Mouse (Mus musculus) stomach, postnatal 0 days (tissue): Measurements from ENCODE around the gene Ppef2. TPM values are rescaled to one million over a fixed set of nuclear protein-coding genes. Genes with fewer than 3 reads are reported as not detected.
A peak's percentile ranks its signal among the peaks of the same experiment; 100 is the strongest.

Source experiments
- ATAC-seq: fragments of 200-750 bp; cut with Nextera tagmentation; 2 replicates; pipeline ENCODE4 v1.8.0; 2017; ENCODE audit not compliant: low FRiP score, low TSS enrichment
- DNase-seq: peaks from one replicate; pipeline ENCODE4 v3.0.0-alpha.2; 2016; ENCODE audit warnings: low spot score
- H3K27ac ChIP-seq: fragments of 300-500 bp; sonication (generic); replicated peaks from 2 replicates; pipeline ENCODE4 v1.5.1; 2014; ENCODE audit warnings: mild to moderate bottlenecking, control low read depth
- H3K27me3 ChIP-seq: fragments of 300-500 bp; sonication (generic); 2 replicates; pipeline ENCODE4 v1.6.1; 2014; ENCODE audit warnings: low read length; ENCODE audit not compliant: control insufficient read depth, insufficient read depth
- H3K36me3 ChIP-seq: fragments of 300-500 bp; sonication (generic); 2 replicates; pipeline ENCODE4 v1.6.1; 2014; ENCODE audit warnings: low read length, mixed read lengths; ENCODE audit not compliant: control insufficient read depth, insufficient read depth
- H3K4me1 ChIP-seq: fragments of 300-500 bp; sonication (generic); replicated peaks from 2 replicates; pipeline ENCODE4 v1.6.1; 2014; ENCODE audit warnings: antibody characterized with exemption; ENCODE audit not compliant: control insufficient read depth, insufficient read depth
- H3K4me2 ChIP-seq: fragments of 300-500 bp; sonication (generic); replicated peaks from 2 replicates; pipeline ENCODE4 v1.6.1; 2014; ENCODE audit warnings: low read depth, mild to moderate bottlenecking, control low read depth, moderate library complexity
- H3K4me3 ChIP-seq: fragments of 300-500 bp; sonication (generic); 2 replicates; pipeline ENCODE4 v1.5.1; 2014; ENCODE audit warnings: low read depth, low read length, control low read depth
- H3K9ac ChIP-seq: fragments of 300-500 bp; sonication (generic); 2 replicates; pipeline ENCODE4 v1.6.1; 2014; ENCODE audit warnings: mild to moderate bottlenecking, low read length, control low read depth, mixed read lengths
- H3K9me3 ChIP-seq: fragments of 300-500 bp; sonication (generic); 2 replicates; pipeline ENCODE4 v1.6.1; 2016; ENCODE audit warnings: low read length; ENCODE audit not compliant: control insufficient read depth
- CTCF ChIP-seq: IDR thresholded peaks from 2 replicates; pipeline ENCODE4 v1.5.1; 2016; ENCODE audit warnings: antibody characterized with exemption, low read depth, mild to moderate bottlenecking, moderate library complexity
- EP300 ChIP-seq: optimal IDR thresholded peaks from 2 replicates; pipeline ENCODE3; 2016; ENCODE audit warnings: antibody characterized with exemption
- WGBS: fragments of 180-500 bp; shearing (Covaris S2); extraction: QIAGEN DNeasy Blood & Tissue Kit; methylation state at CpG from one replicate; pipeline ENCODE4 v1.1.7; 2014; 5-methylcytosine and 5-hydroxymethylcytosine counted together
- polyA plus RNA-seq: library from polyadenylated mRNA; unstranded; fragments of >200 nt; fragmentation: Nextera tagmentation; extraction: Ambion mirVana; gene quantifications from 2 replicates; pipeline ENCODE4 v1.2.1, GENCODE M21; 2015

The Ppef2 gene
- polyA plus RNA-seq, 1 experiment from 2014 or later, result 0.30 TPM

GRCm38 (mm10) chr5:92205706-92206105, 50.4 kb downstream of the Ppef2 start:
- H3K9me3 ChIP-seq, result no peaks in the 10 kb centered on the region
- H3K27ac ChIP-seq, result no peak overlapping the region
- WGBS, result 66% methylated on average over 5 of the region's 5 CpGs
- no peaks in the 10 kb centered on the region for H3K4me1 ChIP-seq
- H3K36me3 ChIP-seq, result peaks cover 16% of the 10 kb centered on the region
- DNase-seq (no peak), ATAC-seq (no peak)
- H3K27me3 ChIP-seq, result no peaks in the 10 kb centered on the region
- H3K9ac ChIP-seq, result no peak overlapping the region
- no peak overlapping the region for H3K4me2 ChIP-seq
- H3K4me3 ChIP-seq, result no peak overlapping the region
- TF ChIP-seq EP300, result no peak
- TF ChIP-seq CTCF, result no peak

GRCm38 (mm10) chr5:92205184-92205583, 50.9 kb downstream of the Ppef2 start:
- Histone ChIP-seq H3K4me2 (no peak overlapping the region), H3K4me1 (no peaks in the 10 kb centered on the region), H3K4me3 (no peak overlapping the region), H3K27me3 (no peaks in the 10 kb centered on the region), H3K9me3 (no peaks in the 10 kb centered on the region), H3K36me3 (peaks cover 19% of the 10 kb centered on the region), H3K9ac (no peak overlapping the region), H3K27ac (0 out of 2 replicates have a peak overlapping the region, but pooled peaks have one; percentile 18)
- DNase-seq (no peak), ATAC-seq (no peak)
- 79% methylated on average over 7 of the region's 7 CpGs for WGBS
- TF ChIP-seq CTCF (no peak), EP300 (no peak)

GRCm38 (mm10) chr5:92204162-92205036, 51.7 kb downstream of the Ppef2 start:
- H3K9me3 ChIP-seq, result no peaks in the 10 kb centered on the region
- WGBS, result 66% methylated on average over 6 of the region's 6 CpGs
- no peak overlapping the region for H3K4me2 ChIP-seq
- no peak for TF ChIP-seq CTCF
- no peak for TF ChIP-seq EP300
- ATAC-seq, result peak; percentile 85
- H3K27me3 ChIP-seq, result no peaks in the 10 kb centered on the region
- peak; percentile 68 for DNase-seq
- no peak overlapping the region for H3K4me3 ChIP-seq
- no peak overlapping the region for H3K9ac ChIP-seq
- H3K27ac ChIP-seq, result no peak overlapping the region
- H3K36me3 ChIP-seq, result peaks cover 23% of the 10 kb centered on the region
- no peaks in the 10 kb centered on the region for H3K4me1 ChIP-seq

- H3K9ac ChIP-seq, result no peak overlapping the region
- H3K27me3 ChIP-seq, result no peaks in the 10 kb centered on the region
- 75% methylated on average over 8 of the region's 8 CpGs for WGBS
- H3K4me2 ChIP-seq, result no peak overlapping the region
- H3K9me3 ChIP-seq, result no peaks in the 10 kb centered on the region
- H3K36me3 ChIP-seq, result peaks cover 29% of the 10 kb centered on the region
- TF ChIP-seq CTCF (no peak), EP300 (no peak)
- H3K4me1 ChIP-seq, result no peaks in the 10 kb centered on the region
- no peak for ATAC-seq
- no peak overlapping the region for H3K27ac ChIP-seq
- H3K4me3 ChIP-seq, result no peak overlapping the region
- no peak for DNase-seq
Measured at GRCm38 (mm10) chr5:92198266-92198665, 57.8 kb downstream of the Ppef2 start.

GRCm38 (mm10) chr5:92196895-92197811, 58.9 kb downstream of the Ppef2 start:
- Histone ChIP-seq H3K36me3 (peaks cover 34% of the 10 kb centered on the region), H3K4me2 (no peak overlapping the region), H3K9ac (no peak overlapping the region), H3K27me3 (no peaks in the 10 kb centered on the region), H3K27ac (no peak overlapping the region), H3K4me3 (no peak overlapping the region), H3K4me1 (no peaks in the 10 kb centered on the region), H3K9me3 (no peaks in the 10 kb centered on the region)
- ATAC-seq, result no peak
- DNase-seq, result no peak
- 87% methylated on average over 15 of the region's 15 CpGs for WGBS
- TF ChIP-seq CTCF (no peak), EP300 (no peak)
